Mouse (Mus musculus): ENCODE data around the gene Trim37. TPM values are rescaled to one million over a fixed set of nuclear protein-coding genes. Genes with fewer than 3 reads are reported as not detected.

The Trim37 gene
- polyA plus RNA-seq, 1 experiment from 2014 or later = 17.5 TPM

MicroRNAs within 50 kb of the gene (microRNA counts, 519-probe panel; counts per million panel counts)
- 3,869 counts per million, percentile 79 among the panel's probes with 10 or more counts for microRNA mmu-miR-301a

Small RNA genes within 50 kb of the gene (microRNA-seq; reads per million reads assigned to microRNA genes)
- gene Mir301 = 905 reads per million, percentile 76 among the genes with 10 or more reads in this experiment

Other genes starting within 250 kb of the Trim37 start
- gene Ypel2, start 133.4 kb upstream of the Trim37 start, polyA plus RNA-seq (2015; fragmentation: Nextera tagmentation; extraction: Ambion mirVana) = 1.5 and 1.7 TPM in 2 replicates
- 4.7 and 5.0 TPM in 2 replicates for gene Gdpd1, start 53.0 kb upstream of the Trim37 start, polyA plus RNA-seq (2015; fragmentation: Nextera tagmentation; extraction: Ambion mirVana)
- 6.9 and 7.6 TPM in 2 replicates for gene Smg8, start 40.3 kb upstream of the Trim37 start, polyA plus RNA-seq (2015; fragmentation: Nextera tagmentation; extraction: Ambion mirVana)
- 5.1 and 5.5 TPM in 2 replicates for gene Prr11, start 18.4 kb upstream of the Trim37 start, polyA plus RNA-seq (2015; fragmentation: Nextera tagmentation; extraction: Ambion mirVana)
- 22.1 and 24.3 TPM in 2 replicates for gene Ska2, start 17.8 kb upstream of the Trim37 start, polyA plus RNA-seq (2015; fragmentation: Nextera tagmentation; extraction: Ambion mirVana)
- 1.7 and 2.0 TPM in 2 replicates for gene Ppm1e, start 231.9 kb downstream of the Trim37 start, polyA plus RNA-seq (2015; fragmentation: Nextera tagmentation; extraction: Ambion mirVana)